Mouse (Mus musculus) MEL (cell line): ENCODE measurements around the gene Prmt6.

Experiments
- CTCF ChIP-seq, 3 experiments: IDR thresholded peaks in 2 of 3; conservative IDR thresholded peaks in 1 of 3; 2 replicates each; pipeline ENCODE4 v1.5.1; 2011 to 2012; ENCODE audit warnings: low read length in 3 of 3, low read depth in 2 of 3, mild to moderate bottlenecking in 2 of 3, improper control_type of control experiment in 1 of 3, inconsistent platforms in 1 of 3, mixed read lengths in 1 of 3, moderate library complexity in 1 of 3; ENCODE audit not compliant: control insufficient read depth in 1 of 3, insufficient read depth in 1 of 3, poor library complexity in 1 of 3, severe bottlenecking in 1 of 3
- EP300 ChIP-seq, 2 experiments: IDR thresholded peaks; 2 replicates each; pipeline ENCODE4 v1.6.1; 2011; ENCODE audit warnings: improper control_type of control experiment in 2 of 2, low read length in 2 of 2, low read depth in 1 of 2, mild to moderate bottlenecking in 1 of 2
- GATA1 ChIP-seq: IDR thresholded peaks from 2 replicates; pipeline ENCODE4 v1.6.1; 2011; ENCODE audit warnings: low read depth, low read length, improper control_type of control experiment
- KAT2A ChIP-seq: conservative IDR thresholded peaks from 2 replicates; pipeline ENCODE4 v1.6.1; 2012; ENCODE audit warnings: low read depth, low read length, improper control_type of control experiment, inconsistent platforms
- MAX ChIP-seq: IDR thresholded peaks from 2 replicates; pipeline ENCODE4 v1.6.1; 2011; ENCODE audit warnings: low read length, improper control_type of control experiment
- MXI1 ChIP-seq: IDR thresholded peaks from 2 replicates; pipeline ENCODE4 v1.6.1; 2011; ENCODE audit warnings: mild to moderate bottlenecking, low read depth, low read length, improper control_type of control experiment
- POLR2A ChIP-seq, 2 experiments: IDR thresholded peaks; 2 replicates each; pipeline ENCODE4 v1.6.1; 2011 to 2012; ENCODE audit warnings: low read length in 2 of 2, mild to moderate bottlenecking in 2 of 2, control low read depth in 1 of 2, improper control_type of control experiment in 1 of 2, low read depth in 1 of 2, moderate library complexity in 1 of 2; ENCODE audit not compliant: control insufficient read depth in 1 of 2, insufficient read depth in 1 of 2, poor library complexity in 1 of 2

GRCm38 (mm10) chr3:110236819-110237463, 13.9 kb downstream of the Prmt6 start:
- no peak for TF ChIP-seq KAT2A
- TF ChIP-seq POLR2A (IDR thresholded peaks at IDR 0.05; ENCODE audit: control insufficient read depth in 1 of 2, insufficient read depth in 1 of 2, low read depth in 1 of 2, low read length in 2 of 2, poor library complexity in 1 of 2) = no peak
- TF ChIP-seq MAX = no peak
- no peak for TF ChIP-seq MXI1
- TF ChIP-seq EP300 (IDR thresholded peaks at IDR 0.05; ENCODE audit: low read depth in 1 of 2, low read length in 2 of 2) = no peak
- TF ChIP-seq GATA1 = no peak
- no peak for TF ChIP-seq CTCF (IDR thresholded peaks at IDR 0.05 in 2 of 3, conservative IDR thresholded peaks at IDR 0.05 in 1 of 3; ENCODE audit: control insufficient read depth in 1 of 3, insufficient read depth in 1 of 3, low read depth in 2 of 3, low read length in 3 of 3, poor library complexity in 1 of 3, severe bottlenecking in 1 of 3)
